Mouse (Mus musculus) heart, postnatal 0 days (tissue): ENCODE measurements around the gene Vgf.

Experiments
- CTCF ChIP-seq: IDR thresholded peaks from 2 replicates; pipeline ENCODE4 v1.5.1; 2016; ENCODE audit warnings: antibody characterized with exemption, control low read depth, low read depth
- EP300 ChIP-seq: IDR thresholded peaks from 2 replicates; pipeline ENCODE4 v1.6.1; 2016; ENCODE audit warnings: antibody characterized with exemption, low read depth

DNA sequence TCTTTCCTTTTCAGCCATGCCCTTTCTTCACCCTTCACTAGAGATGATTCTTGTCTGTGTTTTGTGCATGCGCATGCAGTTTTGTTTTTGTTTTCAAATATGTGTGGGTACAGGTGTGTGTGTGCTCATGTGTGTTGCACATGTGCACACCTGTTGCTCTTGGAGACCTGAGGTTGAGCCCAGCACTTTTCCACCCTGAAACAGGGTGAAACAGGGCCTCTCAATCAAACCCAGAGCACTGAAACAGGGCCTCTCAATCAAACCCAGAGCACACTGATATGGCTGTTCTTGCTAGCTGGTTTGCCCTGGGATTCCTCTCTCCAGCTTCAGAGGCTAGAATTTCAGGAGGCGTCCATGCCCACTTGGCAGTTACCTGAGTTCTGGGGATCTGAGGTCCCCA, 25.6 kb upstream of the Vgf start:
- TF ChIP-seq CTCF = no peak
- no peak for TF ChIP-seq EP300
